Comparison of ENCODE assay signal across 18 mouse cellular contexts in the genomic region with DNA sequence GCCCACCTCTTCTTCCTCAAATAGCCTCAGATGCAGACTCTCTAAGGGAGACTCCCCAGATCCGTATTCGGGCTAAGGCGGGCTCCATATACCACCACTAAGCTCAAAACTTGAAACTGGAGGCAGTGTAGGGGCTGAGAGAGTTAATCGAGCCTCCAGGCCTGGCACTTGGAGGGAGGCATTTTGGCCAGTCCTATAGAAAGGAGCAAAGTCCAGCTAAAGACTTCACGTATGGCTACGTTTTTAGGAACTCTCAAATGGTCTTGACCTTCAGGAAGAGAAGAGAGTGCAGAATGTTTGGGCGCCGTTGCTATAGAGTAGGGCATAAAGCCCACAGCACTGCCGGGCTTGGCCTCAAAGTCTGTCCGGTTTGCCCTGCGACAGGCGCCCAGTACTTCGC. TPM values are rescaled to one million over a fixed set of nuclear protein-coding genes. Genes with fewer than 3 reads are reported as not detected.
A peak's percentile ranks its signal among the peaks of the same experiment; 100 is the strongest.
DNase-seq lines count a peak whose midpoint lies in the region; ATAC-seq lines count a peak whose summit lies in the region.
"Had no signal": no experiment of that assay in that cellular context is flagged by ENCODE, and none has a peak within 500 bp of the region (broad histone marks: within the 10 kb centered on the region; RNA-seq: fewer than 3 reads in every experiment).

No protein-coding gene starts in this region.

- peak overlapping the region; percentile 20; the same call in 1 of the 2 replicates for H3K4me2 ChIP-seq in midbrain, embryonic 11.5 days
- no peak overlapping the region for H3K4me2 ChIP-seq in midbrain, embryonic 15.5 days
- H3K4me2 ChIP-seq in embryonic facial prominence, embryonic 15.5 days (replicated peaks) = peak overlapping the region; percentile 37
- H3K4me2 ChIP-seq: forebrain, embryonic 13.5 days; heart, embryonic 12.5 days; kidney, embryonic 15.5 days; lung, embryonic 15.5 days had no signal

- H3K9me3 ChIP-seq in midbrain, embryonic 11.5 days (ENCODE audit: control insufficient read depth, low read length) = no peaks in the 10 kb centered on the region
- no peaks in the 10 kb centered on the region for H3K9me3 ChIP-seq in midbrain, embryonic 15.5 days
- no peaks in the 10 kb centered on the region for H3K9me3 ChIP-seq in embryonic facial prominence, embryonic 15.5 days (replicated peaks)
- H3K9me3 ChIP-seq: forebrain, embryonic 13.5 days; heart, embryonic 12.5 days; kidney, embryonic 15.5 days; lung, embryonic 15.5 days had no signal

- WGBS in midbrain, embryonic 11.5 days = under 1% methylated on average over 13 of the region's 13 CpGs
- under 1% methylated on average over 13 of the region's 13 CpGs for WGBS in midbrain, embryonic 15.5 days
- 20% methylated on average over 13 of the region's 13 CpGs for WGBS in embryonic facial prominence, embryonic 15.5 days

- H3K36me3 ChIP-seq in midbrain, embryonic 11.5 days (ENCODE audit: control insufficient read depth, insufficient read depth, low read length) = no peaks in the 10 kb centered on the region
- H3K36me3 ChIP-seq in midbrain, embryonic 15.5 days (replicated peaks) = no peaks in the 10 kb centered on the region
- H3K36me3 ChIP-seq in embryonic facial prominence, embryonic 15.5 days = no peaks in the 10 kb centered on the region
- H3K36me3 ChIP-seq: heart, embryonic 12.5 days; kidney, embryonic 15.5 days; lung, embryonic 15.5 days had no signal

- H3K4me1 ChIP-seq in midbrain, embryonic 11.5 days (ENCODE audit: control insufficient read depth, insufficient read depth, low read length) = peaks cover 10% of the 10 kb centered on the region
- peaks cover 10% of the 10 kb centered on the region for H3K4me1 ChIP-seq in midbrain, embryonic 15.5 days
- peaks cover 23% of the 10 kb centered on the region for H3K4me1 ChIP-seq in embryonic facial prominence, embryonic 15.5 days

- no peak for DNase-seq in midbrain, embryonic 11.5 days (ENCODE audit: low spot score, missing footprints)
- peak; percentile 50 for DNase-seq in embryo, embryonic 10.5 days (ENCODE audit: low spot score)
- peak; percentile 19 for DNase-seq in retina, postnatal 1 day
- no peak for DNase-seq in c-Kit-positive CD71-positive TER-119-positive erythroid progenitor cells, embryonic 14.5 days (ENCODE audit: low spot score)
- DNase-seq in thymus, postnatal 4 days = no peak
- DNase-seq: cerebellum, adult 11-12 months; gastrocnemius, postnatal 36 days; heart, postnatal 4 days; thymus, adult 18-20 months had no signal

- peak overlapping the region; percentile 11; the same call in 1 of the 2 replicates for H3K4me3 ChIP-seq in midbrain, embryonic 11.5 days (ENCODE audit: low read depth, low read length)
- H3K4me3 ChIP-seq in midbrain, embryonic 15.5 days = no peak overlapping the region
- H3K4me3 ChIP-seq in embryonic facial prominence, embryonic 15.5 days (replicated peaks) = peak overlapping the region; percentile 10; the same call in 1 of the 2 replicates
- H3K4me3 ChIP-seq: forebrain, embryonic 13.5 days; heart, embryonic 12.5 days; kidney, embryonic 15.5 days; lung, embryonic 15.5 days; megakaryocyte, embryonic 14.5 days had no signal

- peak overlapping the region; percentile 16; the same call in 1 of the 2 replicates for H3K9ac ChIP-seq in midbrain, embryonic 11.5 days (ENCODE audit: low read length)
- no peak overlapping the region for H3K9ac ChIP-seq in midbrain, embryonic 15.5 days
- H3K9ac ChIP-seq in embryonic facial prominence, embryonic 15.5 days = no peak overlapping the region
- H3K9ac ChIP-seq: forebrain, embryonic 13.5 days; heart, embryonic 12.5 days; kidney, embryonic 15.5 days; lung, embryonic 15.5 days had no signal

- peaks cover 96% of the 10 kb centered on the region for H3K27me3 ChIP-seq in midbrain, embryonic 11.5 days (ENCODE audit: control insufficient read depth, insufficient read depth, low read length)
- H3K27me3 ChIP-seq in midbrain, embryonic 15.5 days (replicated peaks) = peaks cover 90% of the 10 kb centered on the region
- peaks cover 91% of the 10 kb centered on the region for H3K27me3 ChIP-seq in embryonic facial prominence, embryonic 15.5 days

- no peak overlapping the region for H3K27ac ChIP-seq in midbrain, embryonic 11.5 days (ENCODE audit: low read depth, low read length)
- no peak overlapping the region for H3K27ac ChIP-seq in midbrain, embryonic 15.5 days
- no peak overlapping the region for H3K27ac ChIP-seq in embryonic facial prominence, embryonic 15.5 days (replicated peaks)
- H3K27ac ChIP-seq: forebrain, embryonic 13.5 days; kidney, embryonic 15.5 days; lung, embryonic 15.5 days had no signal

- ATAC-seq in midbrain, embryonic 11.5 days (ENCODE audit: low FRiP score) = no peak
- no peak for ATAC-seq in midbrain, embryonic 15.5 days (replicated peaks)
- no peak for ATAC-seq in embryonic facial prominence, embryonic 15.5 days (ENCODE audit: insufficient number of reproducible peaks, low FRiP score, low TSS enrichment, low read depth)
- ATAC-seq: activated CD4-positive, CD25-positive, alpha-beta regulatory T cell, adult 4 months; forebrain, embryonic 13.5 days had no signal

RNA-seq across cellular contexts. Expression of a gene that starts 7.1 kb away (rescaled TPM):
- 53.7 and 56.3 TPM in 2 replicates for polyA plus RNA-seq in midbrain, embryonic 11.5 days (2014; fragmentation: Nextera tagmentation; extraction: Ambion mirVana)
- polyA plus RNA-seq in midbrain, embryonic 15.5 days (2015; fragmentation: Nextera tagmentation; extraction: Ambion mirVana) = 41.0 and 60.5 TPM in 2 replicates
- polyA plus RNA-seq in embryonic facial prominence, embryonic 15.5 days (2015; fragmentation: Nextera tagmentation; extraction: Ambion mirVana) = 82.5 and 88.3 TPM in 2 replicates
- polyA plus RNA-seq: activated CD4-positive, CD25-positive, alpha-beta regulatory T cell, adult 4 months; liver, adult 2 months had no signal

Comparison
In these comparisons a context has a peak if more than half of its experiments do, and no peak if none do; other contexts are left out.
1. DNase-seq: peak in embryo, embryonic 10.5 days (single experiment) and retina, postnatal 1 day (single experiment); none in midbrain, embryonic 11.5 days (single experiment), c-Kit-positive CD71-positive TER-119-positive erythroid progenitor cells, embryonic 14.5 days (single experiment) and thymus, postnatal 4 days (single experiment).